Mouse (Mus musculus) embryonic facial prominence, embryonic 11.5 days (tissue): ENCODE results near the gene Zswim4. TPM values are rescaled to one million over a fixed set of nuclear protein-coding genes. Genes with fewer than 3 reads are reported as not detected.

Experiments
- ATAC-seq: fragments of 200-750 bp; cut with Nextera tagmentation; replicated peaks from 2 replicates; pipeline ENCODE4 v1.8.0; 2017; ENCODE audit warnings: low read depth; ENCODE audit not compliant: insufficient number of reproducible peaks, low FRiP score, low TSS enrichment
- DNase-seq: peaks from one replicate; pipeline ENCODE4 v3.0.0-alpha.2; 2015; ENCODE audit warnings: low spot score
- H3K27ac ChIP-seq: fragments of 300-500 bp; sonication (generic); replicated peaks from 2 replicates; pipeline ENCODE4 v1.5.1; 2014; ENCODE audit warnings: mild to moderate bottlenecking, low read depth, low read length, control low read depth
- H3K27me3 ChIP-seq: fragments of 300-500 bp; sonication (generic); 2 replicates; pipeline ENCODE4 v1.6.1; 2014; ENCODE audit warnings: mild to moderate bottlenecking, low read length, moderate library complexity, mixed read lengths; ENCODE audit not compliant: control insufficient read depth, insufficient read depth
- H3K36me3 ChIP-seq: fragments of 300-500 bp; sonication (generic); replicated peaks from 2 replicates; pipeline ENCODE4 v1.6.1; 2014; ENCODE audit warnings: low read depth, mild to moderate bottlenecking, low read length, moderate library complexity, mixed read lengths; ENCODE audit not compliant: control insufficient read depth, insufficient read depth
- H3K4me1 ChIP-seq: fragments of 300-500 bp; sonication (generic); 2 replicates; pipeline ENCODE4 v1.6.1; 2014; ENCODE audit warnings: low read length, mixed read lengths; ENCODE audit not compliant: control insufficient read depth, insufficient read depth
- H3K4me2 ChIP-seq: fragments of 300-500 bp; sonication (generic); 2 replicates; pipeline ENCODE4 v1.6.1; 2014; ENCODE audit warnings: low read depth, mild to moderate bottlenecking, control low read depth, low read length, moderate library complexity
- H3K4me3 ChIP-seq: fragments of 300-500 bp; sonication (generic); 2 replicates; pipeline ENCODE4 v1.5.1; 2014; ENCODE audit warnings: low read depth, low read length, control low read depth
- H3K9ac ChIP-seq: fragments of 300-500 bp; sonication (generic); replicated peaks from 2 replicates; pipeline ENCODE4 v1.6.1; 2014; ENCODE audit warnings: mild to moderate bottlenecking, control low read depth, low read length
- H3K9me3 ChIP-seq: fragments of 300-500 bp; sonication (generic); replicated peaks from 2 replicates; pipeline ENCODE4 v1.6.1; 2016; ENCODE audit warnings: mild to moderate bottlenecking, low read length, inconsistent platforms, mixed read lengths; ENCODE audit not compliant: control insufficient read depth
- WGBS: fragments of 180-500 bp; shearing (Covaris S2); extraction: QIAGEN DNeasy Blood & Tissue Kit; methylation state at CpG from one replicate; pipeline ENCODE4 v1.1.7; 2014; 5-methylcytosine and 5-hydroxymethylcytosine counted together
- polyA plus RNA-seq: library from polyadenylated mRNA; unstranded; fragments of >200 nt; fragmentation: Nextera tagmentation; extraction: Ambion mirVana; gene quantifications from 2 replicates; pipeline ENCODE4 v1.2.1, GENCODE M21; 2014

Gene Zswim4
- polyA plus RNA-seq, 1 experiment from 2014 or later, result 15.3 TPM

DNA sequence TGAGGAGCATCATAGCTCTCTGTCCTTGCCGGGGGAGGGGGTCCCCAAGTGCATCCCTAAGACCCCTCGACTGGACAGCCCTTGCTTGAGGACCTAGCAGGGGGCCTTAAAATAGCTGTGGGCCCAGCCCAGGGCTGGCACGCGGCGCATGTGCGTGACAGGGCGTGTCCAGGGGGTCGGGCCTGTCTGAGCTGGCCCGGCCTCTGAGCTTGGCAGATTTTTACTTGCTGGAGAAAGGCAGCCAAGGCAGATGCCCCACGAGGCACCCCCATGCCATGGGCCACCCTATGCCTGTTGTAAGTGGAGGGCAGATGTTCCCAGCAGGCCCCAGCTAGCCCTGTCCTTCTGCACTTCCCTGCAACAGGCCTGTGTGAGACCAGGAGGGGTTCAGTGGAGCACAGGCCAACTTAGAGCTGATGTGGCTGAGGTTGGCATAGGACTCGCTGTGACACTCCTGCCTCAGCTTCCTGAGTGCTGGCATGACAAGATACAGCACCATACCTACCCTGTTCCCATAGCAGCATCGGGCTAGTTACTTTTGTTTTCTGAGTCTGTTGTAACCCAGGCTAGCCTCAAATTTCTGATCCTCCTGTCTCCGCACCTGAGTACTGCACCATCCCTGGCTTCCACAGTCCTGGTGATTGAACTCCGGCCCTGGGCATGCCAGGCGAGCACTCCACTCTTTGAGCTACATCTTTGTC, 35.2 kb downstream of the Zswim4 start:
- H3K9ac ChIP-seq, result peak overlapping the region; percentile 68
- no peaks in the 10 kb centered on the region for H3K36me3 ChIP-seq
- WGBS, result 69% methylated on average over 15 of the region's 15 CpGs
- ATAC-seq (no peak), DNase-seq (no peak)
- H3K4me2 ChIP-seq, result peak overlapping the region; percentile 91
- H3K27ac ChIP-seq, result peak overlapping the region; percentile 49
- peaks cover 16% of the 10 kb centered on the region for H3K4me1 ChIP-seq
- H3K9me3 ChIP-seq, result no peaks in the 10 kb centered on the region
- no peaks in the 10 kb centered on the region for H3K27me3 ChIP-seq
- peak overlapping the region; percentile 50 for H3K4me3 ChIP-seq

DNA sequence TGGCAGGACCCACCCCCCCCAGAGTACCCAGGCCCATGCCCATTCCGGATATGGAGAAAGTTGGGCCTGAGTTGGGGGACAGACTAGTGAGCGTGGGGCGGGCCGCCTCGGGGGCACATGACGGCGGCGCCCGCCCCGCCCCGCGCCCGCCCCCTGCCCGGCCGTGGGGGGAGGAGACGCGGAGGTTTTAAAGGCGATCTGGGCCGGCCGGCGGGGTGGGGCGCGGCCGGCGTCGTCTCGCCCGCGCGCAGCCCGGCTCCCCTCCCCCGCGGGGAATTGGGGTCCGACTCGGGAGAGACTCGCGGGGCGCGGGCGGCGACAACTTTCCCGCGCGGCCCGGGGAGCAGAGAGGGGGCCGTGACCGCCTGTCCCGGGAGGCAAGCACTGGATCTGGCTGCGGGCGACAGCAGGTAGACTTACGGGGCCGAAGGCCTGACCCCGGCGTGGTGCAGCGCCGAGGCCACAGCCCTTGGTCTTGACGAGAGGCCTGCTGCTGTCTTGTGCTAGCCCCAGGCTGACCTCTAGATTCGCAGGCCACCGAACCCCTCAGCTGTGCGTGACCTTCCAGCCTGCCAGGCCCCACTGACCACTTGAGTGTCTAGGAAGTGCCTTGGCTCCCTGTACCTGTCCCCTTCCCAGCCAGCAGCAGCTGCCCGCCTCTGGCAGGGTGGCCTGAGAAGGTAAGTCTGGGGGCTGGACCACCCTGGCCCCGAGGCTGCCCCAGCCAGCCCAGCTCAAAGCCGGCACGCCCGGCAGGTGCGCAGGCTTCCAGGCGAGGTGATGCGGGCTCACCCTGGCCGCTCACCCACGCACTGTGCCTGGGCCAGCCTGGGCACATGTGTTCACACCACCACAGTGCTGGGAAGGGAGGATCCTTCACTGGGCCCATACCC, 36.0 kb downstream of the Zswim4 start:
- Histone ChIP-seq H3K9me3 (no peaks in the 10 kb centered on the region), H3K27ac (peak overlapping the region; percentile 49), H3K27me3 (no peaks in the 10 kb centered on the region), H3K36me3 (no peaks in the 10 kb centered on the region), H3K4me2 (peak overlapping the region; percentile 91), H3K4me3 (peak overlapping the region; percentile 50), H3K4me1 (peaks cover 16% of the 10 kb centered on the region), H3K9ac (peak overlapping the region; percentile 68)
- ATAC-seq, result no peak
- 8% methylated on average over 43 of the region's 70 CpGs for WGBS
- peak; percentile 74 for DNase-seq

DNA sequence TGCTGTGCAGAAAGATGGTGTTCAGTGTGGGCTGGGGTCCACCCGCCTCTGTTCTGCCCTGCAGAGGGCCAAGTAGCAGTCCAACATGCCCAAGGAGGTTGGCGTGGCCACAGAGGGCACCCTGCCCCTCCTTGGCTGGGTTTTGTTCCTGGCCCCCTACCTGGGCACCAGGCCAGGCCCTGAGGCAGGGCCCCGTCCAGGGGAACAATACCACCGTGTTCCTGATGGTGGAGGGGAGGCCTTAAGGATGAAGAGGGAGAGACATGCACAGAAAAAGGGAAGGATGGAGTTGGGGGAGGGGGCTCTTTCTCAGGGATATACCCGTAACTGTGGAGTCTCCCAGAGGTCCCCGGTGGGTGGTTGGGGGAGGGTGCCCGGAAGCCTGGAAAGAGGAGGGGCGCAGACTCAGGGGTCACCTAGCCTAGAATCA, 36.7 kb downstream of the Zswim4 start:
- peak overlapping the region; percentile 50 for H3K4me3 ChIP-seq
- H3K4me2 ChIP-seq, result peak overlapping the region; percentile 91
- no peak for ATAC-seq
- 15% methylated on average over 8 of the region's 8 CpGs for WGBS
- H3K36me3 ChIP-seq, result no peaks in the 10 kb centered on the region
- peaks cover 16% of the 10 kb centered on the region for H3K4me1 ChIP-seq
- H3K9me3 ChIP-seq, result no peaks in the 10 kb centered on the region
- peak overlapping the region; percentile 96 for H3K27ac ChIP-seq
- no peaks in the 10 kb centered on the region for H3K27me3 ChIP-seq
- DNase-seq, result no peak
- peak overlapping the region; percentile 25 for H3K9ac ChIP-seq

DNA sequence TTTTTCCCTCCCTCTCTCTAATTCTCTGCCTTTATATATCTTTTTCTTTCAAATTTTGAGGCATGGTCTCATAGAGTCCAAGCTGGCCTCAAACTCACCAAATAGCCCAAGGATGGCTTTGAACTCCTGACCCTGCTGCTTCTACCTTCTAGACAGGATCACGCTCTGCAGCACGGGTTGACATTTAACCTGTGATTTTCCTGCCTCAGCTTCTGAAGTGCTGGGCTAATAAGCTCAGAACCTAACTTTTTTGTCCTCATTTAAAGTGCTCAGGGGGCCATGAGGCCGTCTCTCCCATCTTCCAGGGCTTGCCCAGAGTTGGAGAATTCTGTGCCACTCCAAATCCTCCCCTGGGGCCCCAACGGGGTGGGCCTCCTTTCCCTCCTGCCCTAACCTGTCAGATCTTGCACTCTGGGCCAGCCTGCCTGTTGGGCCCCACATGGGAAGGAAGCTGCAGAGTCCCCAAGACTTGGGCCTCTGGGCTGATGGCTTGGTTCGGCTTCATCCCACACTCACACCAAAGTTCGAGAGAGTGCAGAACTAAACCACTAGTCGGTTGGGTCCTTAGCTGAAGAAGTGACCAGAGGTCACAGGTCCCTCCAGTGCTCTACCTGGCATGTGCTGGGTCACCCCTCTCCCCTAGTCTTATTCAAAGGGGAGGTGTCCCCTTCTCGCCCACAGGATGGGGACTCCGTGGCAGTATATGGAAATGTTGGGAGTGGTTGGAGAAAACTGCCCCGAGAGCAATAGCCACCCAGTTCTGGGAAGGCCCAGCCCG, 37.3 kb downstream of the Zswim4 start:
- Histone ChIP-seq H3K9me3 (no peaks in the 10 kb centered on the region), H3K27ac (peak overlapping the region; percentile 96), H3K36me3 (no peaks in the 10 kb centered on the region), H3K4me2 (peak overlapping the region; percentile 91; the same call in 1 of the 2 replicates), H3K4me3 (no peak overlapping the region), H3K4me1 (peaks cover 16% of the 10 kb centered on the region), H3K27me3 (no peaks in the 10 kb centered on the region), H3K9ac (peak overlapping the region; percentile 25)
- ATAC-seq (no peak), DNase-seq (no peak)
- 42% methylated on average over 11 of the region's 11 CpGs for WGBS

DNA sequence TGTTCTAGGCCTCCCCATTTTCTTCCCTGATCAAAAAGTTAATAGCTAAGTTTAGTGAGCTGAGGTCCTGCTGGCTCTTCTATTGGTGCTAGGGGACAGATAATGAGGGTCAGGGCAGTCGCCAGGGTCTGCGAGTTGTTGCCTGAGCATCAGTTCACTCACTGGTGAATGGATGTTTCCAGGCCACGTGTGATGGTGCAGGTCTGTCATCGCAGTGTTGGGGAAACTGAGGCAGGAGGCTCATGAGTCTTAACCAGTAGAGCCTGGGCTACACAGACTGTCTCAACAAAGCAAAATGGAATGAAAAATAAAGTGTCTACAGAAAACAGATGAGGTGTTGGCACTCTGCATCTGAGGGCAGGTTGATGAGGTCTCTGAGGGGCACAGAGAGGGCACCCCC, 38.0 kb downstream of the Zswim4 start:
- Histone ChIP-seq H3K27me3 (no peaks in the 10 kb centered on the region), H3K27ac (peak overlapping the region; percentile 96), H3K9ac (peak overlapping the region; percentile 28), H3K4me1 (peaks cover 16% of the 10 kb centered on the region), H3K4me3 (peak overlapping the region; percentile 48; the same call in 1 of the 2 replicates), H3K4me2 (no peak overlapping the region; the same call in 1 of the 2 replicates), H3K36me3 (no peaks in the 10 kb centered on the region), H3K9me3 (no peaks in the 10 kb centered on the region)
- no peak for ATAC-seq
- no peak for DNase-seq
- 27% methylated on average over 4 of the region's 4 CpGs for WGBS

DNA sequence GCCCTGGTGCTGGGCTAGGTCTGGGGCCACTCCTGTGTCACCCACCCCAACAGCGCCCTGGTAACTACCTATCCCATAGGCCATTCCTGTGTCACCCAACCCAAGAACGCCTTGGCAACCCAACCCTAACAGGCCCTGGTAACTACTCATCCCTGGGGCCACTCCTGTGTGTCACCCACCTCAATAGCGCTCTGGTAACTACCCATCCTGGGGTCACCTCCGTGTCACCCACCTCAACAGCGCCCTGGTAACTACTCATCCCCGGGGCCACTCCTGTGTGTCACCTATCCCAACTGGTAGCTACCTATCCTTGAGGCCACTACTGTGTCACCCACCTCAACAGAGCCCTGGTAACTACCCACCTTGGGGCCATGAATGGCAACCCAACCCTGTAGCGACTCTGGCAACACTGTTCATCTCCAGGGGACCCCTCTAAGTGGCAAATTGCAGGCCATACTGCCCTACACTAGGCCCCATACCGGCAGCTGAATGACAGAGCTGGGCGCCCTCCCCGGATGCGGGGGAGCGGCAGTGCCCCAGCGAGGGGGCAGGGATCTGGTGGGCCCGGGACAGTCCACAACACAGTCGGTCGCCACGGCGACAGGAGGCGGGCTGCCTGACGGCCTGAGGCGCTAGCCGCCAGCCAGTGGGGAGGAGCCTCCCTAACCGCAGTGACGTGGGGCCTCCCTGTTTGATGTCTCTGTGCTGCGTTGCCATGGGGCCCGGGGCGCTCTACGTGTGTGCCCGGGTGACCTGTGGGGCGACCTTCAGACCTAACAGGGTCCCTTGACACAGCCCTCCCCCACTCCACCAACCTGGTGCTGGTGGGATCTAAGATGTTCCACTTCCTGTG, 38.7 kb downstream of the Zswim4 start:
- 3% methylated on average over 30 of the region's 30 CpGs for WGBS
- Histone ChIP-seq H3K4me1 (peaks cover 16% of the 10 kb centered on the region), H3K4me3 (peak overlapping the region; percentile 48)

More for the DNA sequence above, 38.7 kb downstream of the Zswim4 start:
- Histone ChIP-seq H3K4me2 (peak overlapping the region; percentile 48), H3K36me3 (no peaks in the 10 kb centered on the region), H3K27ac (peak overlapping the region; percentile 96), H3K9ac (peak overlapping the region; percentile 44), H3K9me3 (no peaks in the 10 kb centered on the region), H3K27me3 (no peaks in the 10 kb centered on the region)
- peak; percentile 94 for DNase-seq
- peak; percentile 79 for ATAC-seq
